In the genomic region with DNA sequence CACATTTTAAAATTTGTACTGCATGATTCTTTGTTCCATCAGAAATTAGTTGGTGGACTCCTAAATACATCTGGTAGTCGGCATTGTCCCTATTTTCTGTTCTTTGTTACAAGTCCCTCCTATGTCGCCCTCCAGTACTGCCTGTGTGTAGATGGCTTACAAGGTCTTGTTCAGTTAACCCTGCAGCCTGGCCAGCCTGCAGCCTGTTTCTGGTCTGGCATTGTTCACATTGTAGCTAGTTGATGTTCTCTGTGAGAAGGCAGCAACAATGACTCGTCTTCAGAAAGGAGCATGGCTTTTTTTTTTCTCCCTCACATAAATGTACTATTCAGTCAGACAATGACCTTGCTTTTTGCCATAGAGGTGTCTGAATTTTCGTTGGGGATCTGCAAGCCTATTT, we compare ENCODE assay signal across 30 mouse cellular contexts. TPM values are rescaled to one million over a fixed set of nuclear protein-coding genes. Genes with fewer than 3 reads are reported as not detected.
A peak's percentile ranks its signal among the peaks of the same experiment; 100 is the strongest.
DNase-seq lines count a peak whose midpoint lies in the region; ATAC-seq and TF ChIP-seq lines count a peak whose summit lies in the region.
"Had no signal": no experiment of that assay in that cellular context is flagged by ENCODE, and none has a peak within 500 bp of the region (broad histone marks: within the 10 kb centered on the region; RNA-seq: fewer than 3 reads in every experiment).

No protein-coding gene starts in this region.

- no peaks in the 10 kb centered on the region for H3K9me3 ChIP-seq in heart, embryonic 14.5 days (ENCODE audit: control insufficient read depth, low read length)
- H3K9me3 ChIP-seq in heart, postnatal 0 days (replicated peaks; ENCODE audit: control insufficient read depth, low read length) = no peaks in the 10 kb centered on the region
- H3K9me3 ChIP-seq: embryonic facial prominence, embryonic 12.5 days; embryonic facial prominence, embryonic 15.5 days; hindbrain, embryonic 10.5 days; hindbrain, embryonic 13.5 days; intestine, embryonic 15.5 days had no signal

- TF ChIP-seq CTCF in heart, postnatal 0 days (IDR thresholded peaks at IDR 0.05; ENCODE audit: low read depth) = no peak
- TF ChIP-seq CTCF in brain, embryonic 14.5 days (IDR thresholded peaks at IDR 0.05; ENCODE audit: borderline replicate concordance, extremely low read depth, insufficient read depth, insufficient read length) = no peak

- 0 out of 4 replicates have a peak overlapping the region, but pooled peaks of 1 of the 2 experiments have one; percentile 24 for H3K27ac ChIP-seq in heart, embryonic 14.5 days (replicated peaks in 1 of 2; ENCODE audit: control insufficient read depth in 1 of 2, insufficient read depth in 1 of 2, low read depth in 2 of 2, low read length in 2 of 2)
- H3K27ac ChIP-seq in heart, postnatal 0 days (ENCODE audit: low read depth) = peak overlapping the region; percentile 58
- H3K27ac ChIP-seq: embryonic facial prominence, embryonic 12.5 days; embryonic facial prominence, embryonic 15.5 days; hindbrain, embryonic 10.5 days; hindbrain, embryonic 13.5 days; intestine, embryonic 15.5 days had no signal

- peak; percentile 69 for DNase-seq in heart, adult 11 months
- no peak for DNase-seq in heart, postnatal 36 days
- no peak for DNase-seq in heart, adult 18-20 months
- no peak for DNase-seq in heart, postnatal 0 days (ENCODE audit: low spot score)
- no peak for DNase-seq in heart, adult 8-10 months (ENCODE audit: low spot score)
- DNase-seq in brain, embryonic 14.5 days (ENCODE audit: low read depth) = peak; percentile 24
- DNase-seq: adrenal gland, postnatal 10 days; adrenal gland, postnatal 36 days; B cell, adult 2 months; cerebellum, adult 11 months; cerebellum, adult 2 months; cerebellum, adult 9-11 months; cerebellum, postnatal 25 days; forebrain, postnatal 0 days; gastrocnemius, postnatal 10 days; gastrocnemius, postnatal 36 days; heart, postnatal 10 days; kidney, adult 11 months; kidney, adult 8-10 months had no signal

- intact Hi-C loops in heart, postnatal 36 days (cut with DNase I) = no loop called here

- no peak for TF ChIP-seq EP300 in heart, postnatal 0 days (IDR thresholded peaks at IDR 0.05; ENCODE audit: low read depth)

- TF ChIP-seq POLR2A in brain, embryonic 14.5 days (IDR thresholded peaks at IDR 0.05; ENCODE audit: borderline replicate concordance, extremely low read depth, insufficient read depth, insufficient read length, poor library complexity, severe bottlenecking) = no peak

- peaks cover 100% of the 10 kb centered on the region for H3K36me3 ChIP-seq in heart, embryonic 14.5 days (ENCODE audit: control insufficient read depth, insufficient read depth, low read length)
- peaks cover 73% of the 10 kb centered on the region for H3K36me3 ChIP-seq in heart, postnatal 0 days (replicated peaks; ENCODE audit: control insufficient read depth, insufficient read depth, low read length)
- H3K36me3 ChIP-seq: embryonic facial prominence, embryonic 12.5 days; embryonic facial prominence, embryonic 15.5 days; G1E; hindbrain, embryonic 10.5 days; hindbrain, embryonic 13.5 days; intestine, embryonic 15.5 days had no signal

- WGBS in heart, embryonic 14.5 days = 55% methylated on average over 4 of the region's 4 CpGs
- 32% methylated on average over 4 of the region's 4 CpGs for WGBS in heart, postnatal 0 days

- peaks cover 15 to 28% of the 10 kb centered on the region in 2 experiments for H3K4me1 ChIP-seq in heart, embryonic 14.5 days (ENCODE audit: control insufficient read depth in 2 of 2, insufficient read depth in 2 of 2, low read length in 2 of 2)
- peaks cover 8% of the 10 kb centered on the region; the same call in 1 of the 2 replicates for H3K4me1 ChIP-seq in heart, postnatal 0 days (ENCODE audit: control insufficient read depth, insufficient read depth)
- H3K4me1 ChIP-seq: embryonic facial prominence, embryonic 12.5 days; embryonic facial prominence, embryonic 15.5 days; hindbrain, embryonic 13.5 days; intestine, embryonic 15.5 days had no signal

- peak overlapping the region; percentile 30; the same call in 1 of the 2 replicates for H3K9ac ChIP-seq in heart, embryonic 14.5 days (ENCODE audit: low read length)
- H3K9ac ChIP-seq in heart, postnatal 0 days (replicated peaks; ENCODE audit: low read depth, low read length) = 0 out of 2 replicates have a peak overlapping the region, but pooled peaks have one; percentile 4
- H3K9ac ChIP-seq: embryonic facial prominence, embryonic 12.5 days; embryonic facial prominence, embryonic 15.5 days; hindbrain, embryonic 13.5 days; intestine, embryonic 15.5 days had no signal

- no peak for ATAC-seq in heart, embryonic 14.5 days (ENCODE audit: insufficient number of reproducible peaks, insufficient read depth, low FRiP score, low read depth)
- ATAC-seq in heart, postnatal 0 days (ENCODE audit: insufficient read depth, low read depth) = no peak
- ATAC-seq: forebrain, embryonic 14.5 days; hindbrain, embryonic 16.5 days; intestine, embryonic 15.5 days; Patski had no signal

- no peak overlapping the region for H3K4me3 ChIP-seq in heart, embryonic 14.5 days (ENCODE audit: control insufficient read depth in 1 of 2, insufficient read depth in 1 of 2, low read depth in 1 of 2, low read length in 2 of 2)
- H3K4me3 ChIP-seq in heart, postnatal 0 days (ENCODE audit: low read depth, low read length) = no peak overlapping the region
- H3K4me3 ChIP-seq: embryonic facial prominence, embryonic 12.5 days; embryonic facial prominence, embryonic 15.5 days; hindbrain, embryonic 10.5 days; hindbrain, embryonic 13.5 days; intestine, embryonic 15.5 days had no signal

- H3K4me2 ChIP-seq in heart, embryonic 14.5 days (ENCODE audit: low read length) = no peak overlapping the region
- H3K4me2 ChIP-seq in heart, postnatal 0 days (ENCODE audit: low read depth, low read length) = no peak overlapping the region; the same call in 1 of the 2 replicates
- H3K4me2 ChIP-seq: embryonic facial prominence, embryonic 12.5 days; embryonic facial prominence, embryonic 15.5 days; hindbrain, embryonic 13.5 days; intestine, embryonic 15.5 days had no signal

- H3K27me3 ChIP-seq in heart, embryonic 14.5 days (ENCODE audit: control insufficient read depth, insufficient read depth, low read length) = no peaks in the 10 kb centered on the region
- H3K27me3 ChIP-seq in heart, postnatal 0 days (ENCODE audit: control insufficient read depth, insufficient read depth, low read length) = no peaks in the 10 kb centered on the region
- H3K27me3 ChIP-seq: CH12.LX; embryonic facial prominence, embryonic 12.5 days; embryonic facial prominence, embryonic 15.5 days; hindbrain, embryonic 13.5 days; intestine, embryonic 15.5 days had no signal

RNA-seq across cellular contexts. Expression of a gene that starts 10.3 kb away (rescaled TPM):
- 1,000 to 10,000 TPM; 3,115 to 3,120 TPM for total RNA-seq in heart, postnatal 36 days (2021)
- polyA plus RNA-seq in heart, embryonic 14.5 days (2014; fragmentation: Nextera tagmentation; extraction: Ambion mirVana) = 706 and 736 TPM in 2 replicates
- total RNA-seq in heart, adult 18-20 months (2021) = 1,000 to 10,000 TPM; 2,666 to 2,843 TPM
- total RNA-seq in heart, postnatal 0 days (2014; rRNA removed; ENCODE audit: low replicate concordance) = 959 and 970 TPM in 2 replicates
- polyA plus RNA-seq in heart, postnatal 0 days (2015; fragmentation: Nextera tagmentation; extraction: Ambion mirVana) = 644 and 700 TPM in 2 replicates
- total RNA-seq in heart, adult 8-10 months (2022) = 1,000 to 10,000 TPM; 3,102 to 4,099 (median 3,503) TPM
- polyA plus RNA-seq in brain, embryonic 14.5 days (2012; rRNA removed) = 0.14 and 0.22 TPM in 2 replicates
- polyA plus RNA-seq: G1E had no signal

Comparison
In these comparisons a context has a peak if more than half of its experiments do, and no peak if none do; other contexts are left out.
1. DNase-seq: peak in heart, adult 11 months (single experiment) and brain, embryonic 14.5 days (single experiment); none in heart, postnatal 36 days (0 of 2), heart, adult 18-20 months (0 of 2), heart, postnatal 0 days (single experiment) and heart, adult 8-10 months (single experiment).